Mouse (Mus musculus) forebrain, embryonic 10.5 days (tissue): ENCODE results near the gene Sdhaf2. TPM values are rescaled to one million over a fixed set of nuclear protein-coding genes. Genes with fewer than 3 reads are reported as not detected.

Experiments used
- polyA plus RNA-seq: library from polyadenylated mRNA; unstranded; fragments of >200 nt; fragmentation: Nextera tagmentation; extraction: Ambion mirVana; gene quantifications from 2 replicates; pipeline ENCODE4 v1.2.1, GENCODE M21; 2016

Sdhaf2 gene
- polyA plus RNA-seq, 1 experiment from 2014 or later: 65.8 TPM

Other genes with a start within 250 kb of the Sdhaf2 start
- 1.7 and 1.9 TPM in 2 replicates for gene Dagla, start 221.3 kb downstream of the Sdhaf2 start, polyA plus RNA-seq
- gene Syt7, start 137.1 kb downstream of the Sdhaf2 start, polyA plus RNA-seq: 0.77 and 2.6 TPM in 2 replicates
- gene Lrrc10b, start 68.7 kb downstream of the Sdhaf2 start, polyA plus RNA-seq: 0.44 and 0.45 TPM in 2 replicates
- gene Ppp1r32, start 43.2 kb downstream of the Sdhaf2 start, polyA plus RNA-seq: 0.16 and 0.24 TPM in 2 replicates
- 57.3 and 57.6 TPM in 2 replicates for gene Cpsf7, start 876 bp downstream of the Sdhaf2 start, polyA plus RNA-seq
- gene Tmem216, start 30.1 kb upstream of the Sdhaf2 start, polyA plus RNA-seq: 67.1 TPM in 2 replicates
- 15.3 and 16.7 TPM in 2 replicates for gene Cyb561a3, start 51.0 kb upstream of the Sdhaf2 start, polyA plus RNA-seq
- 62.4 and 66.2 TPM in 2 replicates for gene Tmem138, start 51.2 kb upstream of the Sdhaf2 start, polyA plus RNA-seq
- 465 and 471 TPM in 2 replicates for gene Ddb1, start 79.2 kb upstream of the Sdhaf2 start, polyA plus RNA-seq
- 21.1 and 24.5 TPM in 2 replicates for gene Tkfc, start 79.5 kb upstream of the Sdhaf2 start, polyA plus RNA-seq
- 0.38 and 0.85 TPM in 2 replicates for gene Vwce, start 108.1 kb upstream of the Sdhaf2 start, polyA plus RNA-seq
- not detected in 2 replicates for gene Pga5, start 151.9 kb upstream of the Sdhaf2 start, polyA plus RNA-seq
- 33.5 and 36.1 TPM in 2 replicates for gene Vps37c, start 162.6 kb upstream of the Sdhaf2 start, polyA plus RNA-seq
- gene Cd5, start 212.9 kb upstream of the Sdhaf2 start, polyA plus RNA-seq: not detected in 2 replicates